Mouse (Mus musculus) hindbrain, postnatal 0 days (tissue): ENCODE measurements at regions not wholly inside any gene's neighbourhood (a gene's known extent, or its start where the extent isn't known, plus 50 kb on each side); places are given as distances from the start of the nearest gene placed in this dataset.

Experiments
- ATAC-seq: fragments of 200-750 bp; cut with Nextera tagmentation; 2 replicates; pipeline ENCODE4 v1.8.0; 2017; ENCODE audit warnings: mild to moderate bottlenecking, moderate TSS enrichment, moderate library complexity
- DNase-seq: peaks from one replicate; pipeline ENCODE4 v3.0.0-alpha.2; 2015; ENCODE audit warnings: low spot score
- H3K27ac ChIP-seq: fragments of 300-500 bp; sonication (generic); 2 replicates; pipeline ENCODE4 v1.5.1; 2014; ENCODE audit warnings: mild to moderate bottlenecking
- H3K27me3 ChIP-seq: fragments of 300-500 bp; sonication (generic); 2 replicates; pipeline ENCODE4 v1.6.1; 2014; ENCODE audit warnings: low read length, mixed read lengths; ENCODE audit not compliant: insufficient read depth
- H3K36me3 ChIP-seq: fragments of 300-500 bp; sonication (generic); 2 replicates; pipeline ENCODE4 v1.6.1; 2014; ENCODE audit warnings: low read length, mixed read lengths; ENCODE audit not compliant: insufficient read depth
- H3K4me1 ChIP-seq: fragments of 300-500 bp; sonication (generic); 2 replicates; pipeline ENCODE4 v1.6.1; 2014; ENCODE audit warnings: antibody characterized with exemption, low read length, mixed read lengths; ENCODE audit not compliant: insufficient read depth
- H3K4me2 ChIP-seq: fragments of 300-500 bp; sonication (generic); 2 replicates; pipeline ENCODE4 v1.6.1; 2014; ENCODE audit warnings: low read depth, mild to moderate bottlenecking, low read length, moderate library complexity, mixed read lengths
- H3K4me3 ChIP-seq: fragments of 300-500 bp; sonication (generic); 2 replicates; pipeline ENCODE4 v1.5.1; 2014; ENCODE audit warnings: low read length
- H3K9ac ChIP-seq: fragments of 300-500 bp; sonication (generic); replicated peaks from 2 replicates; pipeline ENCODE4 v1.6.1; 2014; ENCODE audit warnings: mild to moderate bottlenecking, low read length, moderate library complexity, mixed read lengths
- H3K9me3 ChIP-seq: fragments of 300-500 bp; sonication (generic); 2 replicates; pipeline ENCODE4 v1.6.1; 2016; ENCODE audit warnings: low read length, mixed read lengths
- CTCF ChIP-seq: IDR thresholded peaks from 2 replicates; pipeline ENCODE4 v1.5.1; 2016; ENCODE audit warnings: antibody characterized with exemption, control low read depth, low read depth
- WGBS: fragments of 180-500 bp; shearing (Covaris S2); extraction: QIAGEN DNeasy Blood & Tissue Kit; methylation state at CpG from one replicate; pipeline ENCODE4 v1.1.7; 2014; 5-methylcytosine and 5-hydroxymethylcytosine counted together

DNA sequence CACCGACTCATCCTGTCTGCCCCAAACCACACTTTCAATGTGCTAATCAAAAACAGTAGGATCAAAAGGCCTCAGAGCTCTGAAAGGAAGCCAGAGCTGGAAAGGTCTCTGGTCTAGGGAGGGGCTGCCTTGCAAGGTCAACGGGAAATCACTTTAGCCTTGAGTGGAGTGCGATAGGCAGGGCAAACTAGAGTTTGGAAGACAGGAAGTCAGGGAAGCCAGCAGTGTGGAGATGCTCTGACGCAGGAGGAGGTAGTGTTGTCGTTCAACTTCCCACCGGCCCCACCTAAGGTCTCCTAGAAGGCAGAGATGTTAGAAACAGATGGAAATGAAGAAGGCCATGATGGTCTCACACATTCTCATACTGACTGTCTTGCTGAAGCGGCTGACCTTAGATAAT lies 52.0 kb upstream of the Trp53i11 start:
- no peaks in the 10 kb centered on the region for H3K36me3 ChIP-seq
- DNase-seq (no peak), ATAC-seq (no peak)
- peaks cover 6% of the 10 kb centered on the region; the same call in 1 of the 2 replicates for H3K4me1 ChIP-seq
- H3K4me2 ChIP-seq = no peak overlapping the region
- H3K27ac ChIP-seq = no peak overlapping the region
- no peak overlapping the region for H3K4me3 ChIP-seq
- TF ChIP-seq CTCF = no peak
- no peaks in the 10 kb centered on the region for H3K27me3 ChIP-seq
- 75% methylated on average over 7 of the region's 7 CpGs for WGBS
- no peaks in the 10 kb centered on the region for H3K9me3 ChIP-seq
- H3K9ac ChIP-seq = no peak overlapping the region

DNA sequence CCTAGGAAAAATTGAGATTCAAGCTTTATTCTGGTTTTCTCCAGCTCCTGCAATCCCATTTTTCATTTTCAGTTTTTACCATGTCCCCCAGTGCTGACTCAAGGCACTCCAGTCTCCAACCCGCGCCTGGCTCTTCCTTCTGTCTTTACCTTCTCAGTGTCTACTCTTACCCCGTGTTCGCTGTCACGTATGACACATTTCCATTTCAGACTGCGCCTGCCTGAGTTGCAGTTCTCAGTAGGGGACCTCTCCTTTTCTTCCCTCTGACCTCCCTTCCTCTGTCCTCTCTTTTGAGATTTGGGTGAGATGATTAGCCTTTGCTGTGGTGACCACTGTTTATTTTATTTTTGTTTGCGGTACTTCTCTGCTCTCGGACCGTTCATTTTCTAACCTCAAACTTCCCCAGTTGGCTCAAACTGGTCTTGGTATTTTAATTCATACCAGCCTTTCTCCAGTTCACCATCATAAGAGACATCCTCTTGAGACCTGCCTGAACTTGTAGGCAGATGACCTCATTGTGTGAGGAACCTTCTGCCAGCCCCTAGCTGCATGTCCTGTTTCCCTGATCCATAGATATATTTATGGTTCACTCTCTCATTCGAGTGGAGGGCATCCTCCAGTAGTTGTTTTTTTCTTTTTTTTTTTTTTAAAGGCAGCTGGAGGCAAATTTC lies 53.9 kb upstream of the Trp53i11 start:
- TF ChIP-seq CTCF = no peak
- no peak for ATAC-seq
- Histone ChIP-seq H3K9ac (no peak overlapping the region), H3K36me3 (no peaks in the 10 kb centered on the region), H3K4me2 (no peak overlapping the region), H3K4me1 (peaks cover 6% of the 10 kb centered on the region; the same call in 1 of the 2 replicates), H3K9me3 (no peaks in the 10 kb centered on the region), H3K27ac (no peak overlapping the region), H3K4me3 (no peak overlapping the region), H3K27me3 (no peaks in the 10 kb centered on the region)
- WGBS = 76% methylated on average over 10 of the region's 10 CpGs
- DNase-seq = no peak

DNA sequence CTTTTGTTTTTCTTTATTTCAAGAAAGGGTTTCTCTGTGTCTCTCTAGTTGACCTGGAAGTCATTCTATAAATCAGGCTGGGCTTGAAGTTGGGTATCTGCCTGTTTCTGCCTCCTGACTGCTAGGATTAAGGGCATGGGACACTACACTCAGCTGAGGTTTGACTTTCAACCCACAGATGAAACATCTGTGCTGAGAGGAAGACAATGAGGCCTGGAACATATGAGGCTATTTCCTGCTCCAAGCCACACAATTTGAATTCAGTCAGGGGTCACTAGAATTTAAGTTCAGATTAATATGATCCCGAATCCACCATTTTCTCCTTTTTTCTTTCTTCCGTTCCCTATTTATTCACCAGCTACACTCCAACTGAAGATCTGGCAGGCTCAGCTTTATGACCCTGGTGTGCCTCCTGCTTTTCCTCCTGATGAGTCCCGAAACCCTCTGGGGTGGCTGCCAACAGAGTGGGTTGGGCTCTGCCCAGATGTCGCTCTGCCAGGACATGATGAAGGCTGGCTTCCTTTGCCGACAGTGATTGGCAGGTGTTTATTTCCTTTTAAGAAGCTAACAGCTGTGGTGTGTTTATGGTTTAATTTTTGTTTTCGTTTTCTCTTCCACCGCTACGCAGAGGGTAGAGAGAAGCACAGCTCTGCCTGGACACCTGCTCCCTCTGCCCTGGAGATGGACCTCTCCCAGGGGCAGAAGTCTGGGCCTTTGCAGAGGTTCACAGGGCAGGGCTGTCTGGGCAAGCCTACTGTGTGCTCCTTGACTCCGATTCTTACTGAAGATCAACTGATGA lies 55.3 kb upstream of the Trp53i11 start:
- Histone ChIP-seq H3K9me3 (no peaks in the 10 kb centered on the region), H3K4me2 (no peak overlapping the region), H3K4me3 (no peak overlapping the region), H3K36me3 (no peaks in the 10 kb centered on the region), H3K4me1 (peaks cover 6% of the 10 kb centered on the region; the same call in 1 of the 2 replicates), H3K27me3 (no peaks in the 10 kb centered on the region), H3K9ac (no peak overlapping the region), H3K27ac (peak overlapping the region; percentile 32; the same call in 1 of the 2 replicates)
- TF ChIP-seq CTCF = no peak
- ATAC-seq (peak; percentile 65), DNase-seq (peak; percentile 59)
- WGBS = 22% methylated on average over 9 of the region's 9 CpGs

GRCm38 (mm10) chr2:93131236-93131635 lies 56.1 kb upstream of the Trp53i11 start:
- no peak for ATAC-seq
- WGBS = 84% methylated on average over 9 of the region's 9 CpGs

DNA sequence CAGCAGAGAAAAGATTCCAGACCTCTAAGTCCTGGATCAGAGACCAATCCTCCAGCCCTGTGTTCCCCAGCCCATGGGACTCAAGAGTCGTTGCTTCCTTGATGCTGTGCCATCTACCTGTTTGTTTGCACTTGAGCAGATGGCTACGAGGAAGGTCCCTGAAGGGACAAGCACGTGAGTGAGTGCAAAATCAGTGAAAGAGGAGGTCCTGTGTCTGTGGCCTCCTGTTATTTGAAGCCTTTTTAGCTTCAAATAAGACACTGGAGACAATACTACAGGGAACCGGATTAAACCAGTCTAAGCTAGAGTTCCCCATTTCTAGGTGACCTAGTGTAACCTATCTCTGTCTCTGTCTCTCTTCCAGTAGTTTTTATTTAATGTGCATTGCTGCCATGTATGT lies 58.2 kb upstream of the Trp53i11 start:
- 48% methylated on average over 4 of the region's 4 CpGs for WGBS
- H3K27me3 ChIP-seq = no peaks in the 10 kb centered on the region
- TF ChIP-seq CTCF = no peak
- H3K36me3 ChIP-seq = no peaks in the 10 kb centered on the region
- H3K4me1 ChIP-seq = peaks cover 12% of the 10 kb centered on the region; the same call in 1 of the 2 replicates
- H3K4me2 ChIP-seq = no peak overlapping the region
- H3K27ac ChIP-seq = no peak overlapping the region
- H3K9me3 ChIP-seq = no peaks in the 10 kb centered on the region
- H3K4me3 ChIP-seq = no peak overlapping the region
- ATAC-seq (no peak), DNase-seq (no peak)
- no peak overlapping the region for H3K9ac ChIP-seq

More at GRCm38 (mm10) chr2:93131236-93131635, 56.1 kb upstream of the Trp53i11 start:
- Histone ChIP-seq H3K4me1 (peaks cover 11% of the 10 kb centered on the region; the same call in 1 of the 2 replicates), H3K36me3 (no peaks in the 10 kb centered on the region), H3K4me3 (no peak overlapping the region), H3K9me3 (no peaks in the 10 kb centered on the region), H3K4me2 (no peak overlapping the region), H3K27me3 (no peaks in the 10 kb centered on the region), H3K27ac (no peak overlapping the region), H3K9ac (no peak overlapping the region)
- TF ChIP-seq CTCF = no peak
- DNase-seq = no peak

DNA sequence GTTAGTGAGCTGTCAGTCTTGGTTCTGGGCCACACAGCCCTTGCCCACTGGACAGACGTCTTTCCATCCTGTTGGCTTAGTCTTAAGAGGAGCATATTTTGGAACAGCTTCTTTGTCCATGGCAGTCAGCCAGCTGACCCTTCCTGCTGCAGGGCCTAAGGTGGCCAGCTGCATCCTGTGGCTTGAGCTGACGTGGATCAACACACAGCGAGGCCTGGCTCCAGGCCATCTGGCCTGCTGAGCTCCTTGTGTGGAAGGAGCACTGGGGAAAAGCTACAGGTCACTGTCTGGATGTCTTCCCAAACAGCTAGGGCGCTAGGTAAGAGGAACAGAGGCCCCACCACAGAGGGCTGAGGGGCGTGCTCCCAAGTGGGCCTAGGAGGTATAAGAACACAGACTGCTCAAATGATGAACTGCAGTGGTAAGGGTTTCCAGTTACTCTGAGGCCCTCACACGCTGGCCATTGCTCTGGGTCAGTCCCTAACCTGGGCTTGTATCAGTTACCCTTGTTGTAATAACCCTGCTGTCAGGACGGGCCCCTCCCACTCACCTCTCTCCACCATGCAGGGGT lies 60.7 kb upstream of the Trp53i11 start:
- Histone ChIP-seq H3K36me3 (no peaks in the 10 kb centered on the region), H3K4me3 (no peak overlapping the region), H3K4me2 (no peak overlapping the region), H3K4me1 (peaks cover 6% of the 10 kb centered on the region; the same call in 1 of the 2 replicates), H3K9me3 (no peaks in the 10 kb centered on the region), H3K9ac (no peak overlapping the region), H3K27ac (peak overlapping the region; percentile 41; the same call in 1 of the 2 replicates), H3K27me3 (no peaks in the 10 kb centered on the region)
- TF ChIP-seq CTCF = no peak
- DNase-seq = peak; percentile 65
- peak; percentile 34 for ATAC-seq
- 45% methylated on average over 7 of the region's 7 CpGs for WGBS
